Mouse (Mus musculus): ENCODE measurements around the gene Xrn2.
"Not testable (repeated sequence)": the region's sequence is repeated elsewhere in the genome, so short reads cannot be mapped to it uniquely, and the experiment has no call there.

The Xrn2 gene

GRCm38 (mm10) chr2:147012623-147013184 lies at the start of gene Xrn2:
Gene Xrn2 (plus strand): TSS chr2:147012996.
- peak; percentile 98 for DNase-seq (ENCODE audit: low read depth, low spot score)

DNA sequence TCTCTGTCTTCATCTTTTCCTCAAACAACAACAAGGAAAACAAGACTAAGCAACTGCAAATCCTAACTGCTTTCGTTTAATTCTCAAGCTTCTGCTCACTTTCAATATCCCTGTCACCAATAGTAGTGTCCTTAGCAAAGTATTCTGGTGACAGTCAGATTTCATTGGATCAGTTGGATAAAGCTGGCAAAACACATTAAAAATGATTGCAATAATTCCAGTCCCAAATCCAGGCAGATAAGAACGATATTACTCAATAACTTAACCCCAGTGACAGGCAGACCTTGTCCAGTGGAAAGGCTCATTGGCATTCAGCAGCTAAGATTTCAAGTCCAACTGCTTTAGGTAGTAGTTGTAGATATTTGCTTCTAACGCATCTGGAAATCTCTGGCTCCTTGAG lies 37.8 kb upstream of the Xrn2 start:
- DNase-seq (ENCODE audit: low read depth, low spot score) = no peak

DNA sequence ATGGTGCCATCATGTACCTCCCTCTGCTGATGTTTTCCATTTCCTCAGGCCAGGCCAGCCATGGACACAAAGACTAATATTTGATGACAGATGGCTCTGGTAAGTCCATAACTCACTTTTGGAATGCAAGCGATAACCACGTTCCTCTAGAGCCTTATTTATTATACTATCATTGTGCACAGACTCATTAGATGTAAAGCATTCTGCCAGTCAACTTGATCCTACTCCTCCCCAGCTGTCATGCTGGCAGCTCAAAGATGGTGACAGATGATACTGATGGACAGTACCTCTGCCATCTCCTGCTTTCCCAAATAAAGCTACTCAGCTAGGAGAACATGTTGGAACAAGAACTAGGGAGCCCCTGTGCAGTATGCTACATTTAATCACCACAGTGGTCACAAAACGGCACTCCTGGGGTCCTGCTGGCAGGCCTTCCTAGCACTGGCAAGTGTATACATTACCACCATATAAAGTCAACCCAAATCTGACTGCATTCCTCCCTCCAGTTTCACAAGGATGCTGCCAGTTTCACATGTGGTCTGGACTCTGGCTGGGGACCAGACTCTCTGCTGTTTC lies 37.3 kb upstream of the Xrn2 start:
- DNase-seq (ENCODE audit: low read depth, low spot score) = no peak

- no peak for DNase-seq (ENCODE audit: low read depth, low spot score)
Observed at GRCm38 (mm10) chr2:146982786-146983185, 30.0 kb upstream of the Xrn2 start.

- DNase-seq (ENCODE audit: low read depth, low spot score) = no peak
Observed at GRCm38 (mm10) chr2:146984831-146985230, 28.0 kb upstream of the Xrn2 start.

DNA sequence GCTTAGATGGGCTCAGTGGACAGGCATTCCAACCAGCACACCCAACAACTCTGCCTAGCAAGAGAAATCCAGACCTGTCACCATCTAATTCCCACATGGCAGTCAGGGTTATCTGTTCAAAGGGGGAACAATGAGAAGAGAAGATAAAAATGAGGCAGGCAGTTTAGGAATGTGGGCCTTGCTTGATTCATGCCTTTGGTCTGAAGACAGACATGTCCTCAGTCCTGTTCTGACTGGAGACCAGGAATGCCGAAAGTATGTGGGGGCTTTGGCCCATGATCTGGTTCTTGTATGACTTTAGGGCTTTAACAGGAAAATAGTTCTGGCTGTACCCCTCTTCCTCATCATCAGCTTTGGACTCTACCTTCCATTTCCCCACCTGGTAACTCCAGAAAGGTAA lies 27.0 kb upstream of the Xrn2 start:
- no peak for DNase-seq (ENCODE audit: low read depth, low spot score)

- DNase-seq (ENCODE audit: low read depth, low spot score) = no peak
Observed at GRCm38 (mm10) chr2:146986429-146986828, 26.4 kb upstream of the Xrn2 start.

DNA sequence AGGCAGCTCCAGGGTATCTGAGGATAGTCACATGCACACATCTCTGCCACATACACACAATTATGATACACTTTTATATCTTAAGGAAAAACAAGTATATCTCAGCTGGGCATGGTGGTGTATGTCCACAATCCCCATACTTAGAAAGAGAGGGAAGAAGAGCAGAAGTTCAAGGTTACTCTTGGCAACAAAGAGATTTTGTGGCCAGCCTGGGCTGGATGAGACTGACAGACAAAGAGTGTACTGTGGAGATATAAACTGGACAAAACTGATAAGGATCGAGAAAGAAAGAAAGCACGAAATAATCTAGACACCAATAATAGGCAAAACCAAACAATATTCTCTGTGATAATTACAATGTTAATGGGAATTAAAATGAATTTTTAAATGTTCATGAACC lies 5.5 kb upstream of the Xrn2 start:
- no peak for DNase-seq (ENCODE audit: low read depth, low spot score)

GRCm38 (mm10) chr2:147009084-147009483 lies 3.7 kb upstream of the Xrn2 start:
- DNase-seq (ENCODE audit: low read depth, low spot score) = no peak

- DNase-seq (ENCODE audit: low read depth, low spot score) = no peak
Observed at GRCm38 (mm10) chr2:147010141-147010540, 2.7 kb upstream of the Xrn2 start.

GRCm38 (mm10) chr2:147010952-147011351 lies 1.8 kb upstream of the Xrn2 start:
- no peak for DNase-seq (ENCODE audit: low read depth, low spot score)

DNA sequence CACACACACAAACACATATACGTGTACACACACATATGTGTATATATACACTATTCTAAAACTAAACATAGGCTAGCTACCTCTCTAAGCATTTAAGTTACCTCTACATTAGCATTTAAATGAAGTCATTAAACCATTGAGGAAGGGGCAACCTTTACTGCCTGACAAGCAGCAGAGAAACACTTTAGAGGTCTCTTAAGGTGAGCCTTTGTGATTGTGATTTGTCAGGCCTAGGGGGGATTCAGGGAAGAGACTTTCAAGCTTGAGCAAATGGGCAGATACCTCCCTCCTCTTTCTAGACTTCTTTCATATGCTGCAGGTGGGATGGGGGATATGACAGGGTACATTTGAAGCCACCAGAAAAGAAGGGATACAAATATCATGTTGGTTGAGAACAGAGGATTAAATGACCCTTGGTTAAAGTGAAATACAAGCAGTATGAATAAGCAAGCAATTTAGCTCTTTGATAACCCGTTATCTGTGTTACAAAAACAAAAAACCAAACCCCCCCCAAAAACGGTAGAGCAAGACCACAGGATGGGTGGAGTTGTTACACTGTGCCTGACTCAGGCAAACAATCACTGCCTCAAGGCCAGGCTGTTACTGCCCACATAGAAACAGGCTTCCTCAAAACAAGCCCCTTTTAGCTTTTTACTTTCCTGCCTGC lies 1.2 kb upstream of the Xrn2 start:
- DNase-seq (ENCODE audit: low read depth, low spot score) = no peak

DNA sequence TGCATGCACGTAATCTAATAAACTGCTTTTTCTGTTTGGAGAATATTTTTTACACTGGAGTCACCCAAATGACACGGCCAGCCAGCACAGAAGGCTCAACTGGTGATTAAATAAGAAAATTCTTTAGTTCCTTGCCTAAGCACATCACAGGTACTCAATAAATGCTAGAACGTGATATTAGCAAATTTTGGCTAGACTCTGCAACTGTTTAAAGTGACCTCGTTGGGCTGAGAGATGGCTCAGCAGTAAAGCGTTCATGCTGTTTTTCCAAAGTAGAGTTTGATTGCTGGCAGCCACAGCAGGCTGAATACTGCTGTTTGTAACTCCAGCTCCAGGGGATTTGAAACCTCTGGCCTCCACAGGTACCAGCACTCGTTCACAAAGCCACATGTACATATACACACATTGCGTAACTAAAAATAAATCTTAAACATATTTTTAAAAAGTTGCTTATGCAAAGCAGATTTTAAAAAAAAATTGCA lies 614 bp upstream of the Xrn2 start:
- DNase-seq (ENCODE audit: low read depth, low spot score) = no peak

DNA sequence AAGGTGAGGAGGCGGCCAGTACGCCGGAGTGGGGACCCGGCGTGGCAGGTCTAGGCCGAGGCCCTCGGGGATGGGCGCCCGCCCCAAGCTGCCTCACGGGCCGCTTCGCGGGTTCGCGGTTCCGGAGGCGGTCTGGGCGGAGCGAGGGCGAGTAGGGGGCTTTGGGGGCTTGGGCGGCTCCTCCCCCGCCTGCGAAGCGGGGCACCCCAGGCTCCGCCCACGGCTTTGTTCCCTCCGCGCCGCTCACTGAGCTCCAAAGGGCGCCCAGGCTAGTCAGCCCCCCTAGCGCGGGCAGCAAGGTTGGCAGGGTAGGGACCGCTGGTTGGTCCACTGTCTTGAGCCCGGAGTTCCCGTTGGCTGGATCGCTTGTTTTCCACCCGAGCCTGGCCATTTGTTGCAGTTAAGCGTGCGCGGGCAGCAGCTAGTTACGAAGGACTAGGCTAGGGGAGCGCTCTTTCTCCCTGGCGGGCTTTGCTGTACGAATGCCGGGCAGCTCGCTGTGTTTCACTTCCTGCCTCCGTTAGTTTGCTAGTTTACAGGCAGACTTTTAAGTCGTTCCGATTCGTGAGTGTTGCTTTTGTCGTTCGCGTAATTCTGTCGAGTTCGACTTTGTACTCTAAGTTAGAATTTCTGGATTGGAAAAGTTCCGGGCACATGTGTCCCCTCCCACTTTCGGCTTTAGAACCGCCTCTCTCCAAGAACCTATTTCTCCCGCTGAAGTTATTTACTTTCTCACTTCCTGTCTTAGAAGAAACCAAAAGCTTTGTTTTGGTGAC lies 586 bp downstream of the Xrn2 start:
- DNase-seq (ENCODE audit: low read depth, low spot score) = peak; percentile 82

GRCm38 (mm10) chr2:147014101-147014886 lies 1.5 kb downstream of the Xrn2 start:
- DNase-seq (ENCODE audit: low read depth, low spot score) = no peak

DNA sequence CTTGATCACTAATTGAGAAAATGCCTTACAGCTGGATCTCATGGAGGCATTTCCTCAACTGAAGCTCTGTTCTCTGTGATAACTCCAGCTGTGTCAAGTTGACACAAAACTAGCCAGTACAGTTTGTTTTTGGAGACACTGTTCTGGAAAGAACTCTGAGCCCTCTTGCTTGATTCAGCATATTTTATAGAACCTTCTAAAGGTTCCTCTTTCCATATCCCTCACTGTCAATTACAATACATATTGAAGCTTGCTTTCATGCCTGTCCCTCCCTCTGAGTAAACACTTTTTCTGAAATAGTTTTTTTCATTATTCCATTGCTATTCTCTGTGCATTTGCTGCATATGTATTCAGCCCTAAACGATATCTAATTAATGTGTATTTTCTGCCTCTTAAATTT lies 9.2 kb downstream of the Xrn2 start:
- DNase-seq (ENCODE audit: low read depth, low spot score) = not testable (repeated sequence)

- no peak for DNase-seq (ENCODE audit: low read depth, low spot score)
Observed at GRCm38 (mm10) chr2:147023067-147023466, 10.3 kb downstream of the Xrn2 start.

- DNase-seq (ENCODE audit: low read depth, low spot score) = no peak
Observed at GRCm38 (mm10) chr2:147023560-147023959, 10.8 kb downstream of the Xrn2 start.

- DNase-seq (ENCODE audit: low read depth, low spot score) = peak; percentile 15
Observed at GRCm38 (mm10) chr2:147033065-147033464, 20.3 kb downstream of the Xrn2 start.

GRCm38 (mm10) chr2:147035864-147036263 lies 23.1 kb downstream of the Xrn2 start:
- no peak for DNase-seq (ENCODE audit: low read depth, low spot score)

GRCm38 (mm10) chr2:147047051-147047450 lies 34.3 kb downstream of the Xrn2 start:
- DNase-seq (ENCODE audit: low read depth, low spot score) = no peak
